Mouse (Mus musculus) lung, postnatal 0 days (tissue): ENCODE results near the gene Ppard. TPM values are rescaled to one million over a fixed set of nuclear protein-coding genes. Genes with fewer than 3 reads are reported as not detected.

Experiments
- ATAC-seq: fragments of 200-750 bp; cut with Nextera tagmentation; 2 replicates; pipeline ENCODE4 v1.8.0; 2017; ENCODE audit warnings: moderate library complexity
- DNase-seq: peaks from one replicate; pipeline ENCODE4 v3.0.0-alpha.2; 2016; ENCODE audit warnings: low spot score
- H3K27ac ChIP-seq: fragments of 300-500 bp; sonication (generic); 2 replicates; pipeline ENCODE4 v1.5.1; 2014; ENCODE audit warnings: antibody characterized with exemption, mild to moderate bottlenecking, low read length, mixed read lengths
- H3K27me3 ChIP-seq: fragments of 300-500 bp; sonication (generic); replicated peaks from 2 replicates; pipeline ENCODE4 v1.6.1; 2014; ENCODE audit warnings: low read length, mixed read lengths; ENCODE audit not compliant: insufficient read depth
- H3K36me3 ChIP-seq: fragments of 300-500 bp; sonication (generic); 2 replicates; pipeline ENCODE4 v1.6.1; 2014; ENCODE audit warnings: low read length, mixed read lengths; ENCODE audit not compliant: insufficient read depth
- H3K4me1 ChIP-seq: fragments of 300-500 bp; sonication (generic); 2 replicates; pipeline ENCODE4 v1.6.1; 2014; ENCODE audit warnings: antibody characterized with exemption, low read depth, low read length, mixed read lengths; ENCODE audit not compliant: insufficient read depth
- H3K4me2 ChIP-seq: fragments of 300-500 bp; sonication (generic); replicated peaks from 2 replicates; pipeline ENCODE4 v1.6.1; 2014; ENCODE audit warnings: low read depth, mild to moderate bottlenecking, low read length, moderate library complexity, mixed read lengths
- H3K4me3 ChIP-seq: fragments of 300-500 bp; sonication (generic); 2 replicates; pipeline ENCODE4 v1.5.1; 2014; ENCODE audit warnings: low read depth, low read length
- H3K9ac ChIP-seq: fragments of 300-500 bp; sonication (generic); replicated peaks from 2 replicates; pipeline ENCODE4 v1.6.1; 2014; ENCODE audit warnings: low read depth, mild to moderate bottlenecking
- H3K9me3 ChIP-seq: fragments of 300-500 bp; sonication (generic); 2 replicates; pipeline ENCODE4 v1.6.1; 2016; ENCODE audit warnings: low read length, mixed read lengths
- CTCF ChIP-seq: IDR thresholded peaks from 2 replicates; pipeline ENCODE4 v1.5.1; 2016; ENCODE audit warnings: antibody characterized with exemption, mild to moderate bottlenecking
- EP300 ChIP-seq: IDR thresholded peaks from 2 replicates; pipeline ENCODE4 v1.6.1; 2016; ENCODE audit warnings: antibody characterized with exemption, mild to moderate bottlenecking, control low read depth
- WGBS: fragments of 180-500 bp; shearing (Covaris S2); extraction: QIAGEN DNeasy Blood & Tissue Kit; methylation state at CpG from one replicate; pipeline ENCODE4 v1.1.7; 2014; 5-methylcytosine and 5-hydroxymethylcytosine counted together
- polyA plus RNA-seq: library from polyadenylated mRNA; unstranded; fragments of >200 nt; fragmentation: Nextera tagmentation; extraction: Ambion mirVana; gene quantifications from 2 replicates; pipeline ENCODE4 v1.2.1, GENCODE M21; 2015

Ppard gene
- polyA plus RNA-seq, 1 experiment from 2014 or later: 2.4 TPM

GRCm38 (mm10) chr17:28231026-28231736 is 1.3 kb upstream of the Ppard start:
- WGBS: 78% methylated on average over 18 of the region's 18 CpGs
- Histone ChIP-seq H3K27ac (no peak overlapping the region), H3K9ac (no peak overlapping the region), H3K36me3 (no peaks in the 10 kb centered on the region), H3K4me2 (no peak overlapping the region), H3K9me3 (no peaks in the 10 kb centered on the region), H3K4me3 (no peak overlapping the region), H3K27me3 (no peaks in the 10 kb centered on the region), H3K4me1 (no peaks in the 10 kb centered on the region; the same call in 1 of the 2 replicates)
- DNase-seq (no peak), ATAC-seq (no peak)
- no peak for TF ChIP-seq CTCF
- TF ChIP-seq EP300: no peak

DNA sequence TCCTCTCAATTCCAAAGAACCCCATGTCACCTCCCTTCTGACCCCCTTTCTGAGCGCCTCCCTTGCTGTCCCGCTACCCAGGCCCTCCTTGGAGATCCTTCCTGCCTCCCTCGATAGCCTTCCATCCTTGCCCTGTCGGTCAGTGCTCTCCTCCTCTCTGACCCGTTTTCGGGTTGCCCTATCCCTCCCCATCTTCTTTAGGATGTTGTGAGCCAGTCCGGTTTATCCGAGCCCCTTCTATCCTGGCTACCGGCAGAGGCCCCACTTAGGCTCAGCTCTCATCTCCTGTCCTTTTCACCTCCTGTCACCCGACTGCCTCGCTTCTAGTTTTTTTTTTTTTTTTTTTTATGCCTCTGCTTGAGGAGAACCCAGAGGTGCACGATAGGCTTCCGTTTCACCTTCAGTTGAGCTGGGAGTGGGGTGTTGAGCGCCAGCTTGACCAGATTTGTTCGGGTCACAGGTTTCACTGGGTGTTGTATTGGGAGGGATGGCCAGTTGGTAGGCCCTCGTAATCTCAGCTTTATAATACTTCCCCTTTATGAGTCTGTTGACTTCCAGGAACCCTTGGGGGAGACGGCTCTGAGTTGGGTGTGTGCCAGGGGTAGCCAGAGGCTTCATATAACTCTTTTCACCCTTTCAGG is 711 bp downstream of the Ppard start:
- WGBS: 4% methylated on average over 16 of the region's 17 CpGs
- ATAC-seq (peak; percentile 21), DNase-seq (peak; percentile 77)
- no peaks in the 10 kb centered on the region for H3K27me3 ChIP-seq
- no peaks in the 10 kb centered on the region for H3K9me3 ChIP-seq
- TF ChIP-seq EP300 (no peak), CTCF (peak; percentile 3; the same call in 1 of the 2 replicates)
- peak overlapping the region; percentile 80 for H3K4me2 ChIP-seq
- H3K9ac ChIP-seq: peak overlapping the region; percentile 92
- peak overlapping the region; percentile 81 for H3K4me3 ChIP-seq
- peak overlapping the region; percentile 83 for H3K27ac ChIP-seq
- H3K4me1 ChIP-seq: no peaks in the 10 kb centered on the region; the same call in 1 of the 2 replicates
- no peaks in the 10 kb centered on the region for H3K36me3 ChIP-seq

GRCm38 (mm10) chr17:28234641-28235040 is 2.1 kb downstream of the Ppard start:
- no peaks in the 10 kb centered on the region; the same call in 1 of the 2 replicates for H3K4me1 ChIP-seq
- no peaks in the 10 kb centered on the region for H3K27me3 ChIP-seq
- no peak overlapping the region for H3K9ac ChIP-seq
- peaks cover 7% of the 10 kb centered on the region; the same call in 1 of the 2 replicates for H3K36me3 ChIP-seq
- ATAC-seq (no peak), DNase-seq (no peak)
- no peak overlapping the region for H3K4me2 ChIP-seq
- H3K27ac ChIP-seq: no peak overlapping the region
- no peaks in the 10 kb centered on the region for H3K9me3 ChIP-seq
- H3K4me3 ChIP-seq: no peak overlapping the region
- TF ChIP-seq CTCF (no peak), EP300 (no peak)
- 80% methylated on average over 5 of the region's 5 CpGs for WGBS

DNA sequence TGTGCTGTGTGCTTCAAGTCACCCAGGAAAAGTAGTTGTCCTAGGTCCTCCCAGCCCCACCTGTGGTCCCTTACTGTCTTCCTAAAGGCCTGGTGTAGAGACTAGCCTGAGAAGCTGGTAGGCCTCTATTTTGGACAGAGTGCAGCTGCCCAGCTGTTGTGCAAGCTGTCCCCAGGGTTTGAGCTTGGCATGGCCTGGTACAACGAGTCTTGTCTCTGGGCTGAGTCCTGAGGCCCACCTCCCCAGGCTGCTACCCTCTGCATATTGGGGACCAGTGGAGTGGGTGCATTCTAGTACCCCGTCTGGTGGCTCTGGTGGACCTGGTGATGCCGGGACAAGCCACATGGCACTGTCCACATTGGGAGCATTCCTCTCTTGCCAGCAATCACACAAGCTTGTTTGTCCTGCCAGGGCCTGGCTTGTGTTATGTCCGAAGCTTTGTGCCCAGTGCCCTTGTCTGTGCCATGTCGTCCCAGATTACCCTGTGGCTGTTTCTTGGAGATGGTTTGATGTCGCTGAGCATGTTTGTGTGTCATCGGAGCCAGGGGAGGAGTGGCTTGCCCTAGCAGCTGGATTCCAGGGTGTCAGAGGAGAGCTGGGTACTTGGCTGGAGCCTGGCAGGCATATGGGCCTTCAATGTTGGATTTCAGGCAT is 3.6 kb downstream of the Ppard start:
- ATAC-seq: no peak
- H3K9ac ChIP-seq: 0 out of 2 replicates have a peak overlapping the region, but pooled peaks have one; percentile 1
- 65% methylated on average over 7 of the region's 7 CpGs for WGBS

GRCm38 (mm10) chr17:28236636-28237015 is 4.1 kb downstream of the Ppard start:
- ATAC-seq: no peak
- TF ChIP-seq CTCF (no peak), EP300 (no peak)

More for the DNA sequence above, 3.6 kb downstream of the Ppard start:
- TF ChIP-seq CTCF (no peak), EP300 (no peak)
- 0 out of 2 replicates have a peak overlapping the region, but pooled peaks have one; percentile 14 for H3K27ac ChIP-seq
- H3K4me1 ChIP-seq: no peaks in the 10 kb centered on the region; the same call in 1 of the 2 replicates
- no peaks in the 10 kb centered on the region for H3K27me3 ChIP-seq
- no peak overlapping the region for H3K4me2 ChIP-seq
- H3K4me3 ChIP-seq: no peak overlapping the region
- DNase-seq: no peak
- peaks cover 8% of the 10 kb centered on the region; the same call in 1 of the 2 replicates for H3K36me3 ChIP-seq
- H3K9me3 ChIP-seq: no peaks in the 10 kb centered on the region

DNA sequence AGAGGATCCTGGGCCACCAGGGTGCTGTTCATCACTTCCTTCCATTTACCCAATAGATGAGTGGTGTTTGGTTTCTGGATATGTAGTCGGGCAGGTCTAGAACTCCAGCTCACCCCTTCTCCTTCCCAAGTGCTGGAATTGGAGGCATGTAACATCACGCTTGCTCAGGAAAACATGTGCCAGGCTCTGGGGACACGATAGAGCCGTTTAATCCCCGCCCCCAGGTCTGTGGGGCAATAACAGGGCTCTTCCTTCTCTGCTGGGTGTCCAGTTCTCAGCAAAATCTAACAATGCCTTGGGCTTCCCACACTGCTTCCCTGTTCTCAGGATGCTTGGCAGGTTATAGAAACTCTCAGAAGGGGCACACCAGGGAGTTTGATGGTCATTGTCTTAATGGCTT is 4.9 kb downstream of the Ppard start:
- Histone ChIP-seq H3K9me3 (no peaks in the 10 kb centered on the region), H3K4me3 (no peak overlapping the region), H3K9ac (no peak overlapping the region), H3K4me1 (no peaks in the 10 kb centered on the region; the same call in 1 of the 2 replicates), H3K27me3 (no peaks in the 10 kb centered on the region), H3K27ac (no peak overlapping the region), H3K36me3 (peaks cover 11% of the 10 kb centered on the region; the same call in 1 of the 2 replicates), H3K4me2 (no peak overlapping the region)
- no peak for TF ChIP-seq EP300
- no peak for TF ChIP-seq CTCF
- WGBS: 69% methylated on average over 5 of the region's 5 CpGs
- DNase-seq (no peak), ATAC-seq (no peak)

More at GRCm38 (mm10) chr17:28236636-28237015, 4.1 kb downstream of the Ppard start:
- H3K27ac ChIP-seq: 0 out of 2 replicates have a peak overlapping the region, but pooled peaks have one; percentile 14
- H3K4me2 ChIP-seq: no peak overlapping the region
- no peaks in the 10 kb centered on the region for H3K9me3 ChIP-seq
- peak; percentile 37 for DNase-seq
- H3K27me3 ChIP-seq: no peaks in the 10 kb centered on the region
- H3K4me3 ChIP-seq: no peak overlapping the region
- peaks cover 11% of the 10 kb centered on the region; the same call in 1 of the 2 replicates for H3K36me3 ChIP-seq
- no peaks in the 10 kb centered on the region; the same call in 1 of the 2 replicates for H3K4me1 ChIP-seq
- H3K9ac ChIP-seq: 0 out of 2 replicates have a peak overlapping the region, but pooled peaks have one; percentile 1
- 62% methylated on average over 4 of the region's 4 CpGs for WGBS
